Mouse (Mus musculus) c-Kit-positive CD71-positive TER-119-negative erythroid progenitor cells, embryonic 14.5 days (primary cell): ENCODE data around the gene Cpt1c.

Experiments
- DNase-seq: peaks from one replicate; pipeline ENCODE4 v3.0.0-alpha.2; 2013; ENCODE audit warnings: low read depth

Gene Cpt1c

GRCm38 (mm10) chr7:44918219-44918618, 56.4 kb downstream of the Cpt1c start:
- no peak for DNase-seq

- DNase-seq, result no peak
These were observed 57.8 kb downstream of the Cpt1c start for GRCm38 (mm10) chr7:44916881-44917280.

GRCm38 (mm10) chr7:44916191-44916590, 58.5 kb downstream of the Cpt1c start:
- no peak for DNase-seq

- no peak for DNase-seq
These were observed 59.3 kb downstream of the Cpt1c start for GRCm38 (mm10) chr7:44915314-44915713.

GRCm38 (mm10) chr7:44914396-44914795, 60.3 kb downstream of the Cpt1c start:
- no peak for DNase-seq
